Mouse (Mus musculus) lung, embryonic 14.5 days (tissue): ENCODE measurements around the gene Gimap3. TPM values are rescaled to one million over a fixed set of nuclear protein-coding genes. Genes with fewer than 3 reads are reported as not detected.
A peak's percentile ranks its signal among the peaks of the same experiment; 100 is the strongest.

Experiments used
- ATAC-seq: fragments of 200-750 bp; cut with Nextera tagmentation; 2 replicates; pipeline ENCODE4 v1.8.0; 2017; ENCODE audit warnings: mild to moderate bottlenecking, moderate TSS enrichment, moderate library complexity; ENCODE audit not compliant: insufficient read depth
- DNase-seq: peaks from one replicate; pipeline ENCODE4 v3.0.0-alpha.2; 2015
- H3K27ac ChIP-seq: fragments of 300-500 bp; sonication (generic); 2 replicates; pipeline ENCODE4 v1.5.1; 2014; ENCODE audit warnings: low read depth, mild to moderate bottlenecking, moderate library complexity
- H3K27me3 ChIP-seq: fragments of 300-500 bp; sonication (generic); 2 replicates; pipeline ENCODE4 v1.6.1; 2014; ENCODE audit warnings: low read length, control low read depth; ENCODE audit not compliant: insufficient read depth
- H3K36me3 ChIP-seq: fragments of 300-500 bp; sonication (generic); 2 replicates; pipeline ENCODE4 v1.6.1; 2014; ENCODE audit warnings: control low read depth; ENCODE audit not compliant: insufficient read depth
- H3K4me1 ChIP-seq: fragments of 300-500 bp; sonication (generic); 2 replicates; pipeline ENCODE4 v1.6.1; 2014; ENCODE audit warnings: antibody characterized with exemption, control low read depth; ENCODE audit not compliant: insufficient read depth
- H3K4me2 ChIP-seq: fragments of 300-500 bp; sonication (generic); 2 replicates; pipeline ENCODE4 v1.6.1; 2014; ENCODE audit warnings: mild to moderate bottlenecking
- H3K4me3 ChIP-seq: fragments of 300-500 bp; sonication (generic); 2 replicates; pipeline ENCODE4 v1.5.1; 2014; ENCODE audit warnings: low read depth, low read length
- H3K9ac ChIP-seq: fragments of 300-500 bp; sonication (generic); 2 replicates; pipeline ENCODE4 v1.6.1; 2014
- H3K9me3 ChIP-seq: fragments of 300-500 bp; sonication (generic); 2 replicates; pipeline ENCODE4 v1.6.1; 2016; ENCODE audit warnings: low read depth, low read length, control low read depth
- CTCF ChIP-seq: IDR thresholded peaks from 2 replicates; pipeline ENCODE4 v1.5.1; 2016; ENCODE audit warnings: antibody characterized with exemption, low read depth
- WGBS: fragments of 180-500 bp; shearing (Covaris S2); extraction: QIAGEN DNeasy Blood & Tissue Kit; methylation state at CpG from one replicate; pipeline ENCODE4 v1.1.7; 2014; 5-methylcytosine and 5-hydroxymethylcytosine counted together
- polyA plus RNA-seq: library from polyadenylated mRNA; unstranded; fragments of >200 nt; fragmentation: Nextera tagmentation; extraction: Ambion mirVana; gene quantifications from 2 replicates; pipeline ENCODE4 v1.2.1, GENCODE M21; 2014

Gene Gimap3
- polyA plus RNA-seq, 1 experiment from 2014 or later, result not detected

DNA sequence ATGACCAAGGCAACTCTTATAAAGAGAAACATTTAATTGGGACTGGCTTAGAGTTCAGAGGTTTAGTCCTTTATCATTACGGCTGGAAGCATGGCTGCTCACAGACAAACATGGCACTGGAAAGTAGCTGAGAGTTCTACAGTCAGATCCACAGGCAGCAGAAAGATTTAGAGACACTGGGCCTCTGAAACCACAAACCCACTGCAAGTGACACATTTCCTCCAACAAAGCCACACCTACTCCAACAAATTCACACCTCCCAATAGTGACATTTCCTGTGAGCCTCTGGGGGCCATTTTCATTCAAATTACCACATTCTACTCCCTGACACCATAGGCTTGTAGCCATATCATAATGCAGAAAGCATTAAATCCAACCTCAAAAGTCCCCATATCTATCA lies 31.2 kb upstream of the Gimap3 start:
- 76% methylated on average over 1 of the region's 1 CpGs for WGBS
- ATAC-seq (no peak), DNase-seq (no peak)

DNA sequence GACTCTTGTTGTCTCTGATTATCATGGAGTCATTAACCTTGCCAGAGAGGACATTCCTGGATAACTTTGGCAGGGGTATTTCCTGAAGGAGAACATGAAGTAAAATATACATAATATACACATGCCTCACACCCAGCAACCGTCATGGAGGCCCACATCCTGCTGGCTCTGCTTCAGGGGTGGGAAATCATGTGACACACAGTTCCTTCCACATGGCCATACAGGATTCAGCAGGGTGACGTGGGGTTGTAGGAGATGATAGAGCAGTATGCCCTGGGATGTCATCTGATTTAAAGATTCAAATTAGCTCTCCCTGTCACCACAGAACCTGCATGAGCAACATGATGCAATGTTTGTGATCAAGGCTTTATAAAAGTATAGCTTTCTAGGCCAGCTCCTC lies 17.2 kb upstream of the Gimap3 start:
- H3K4me3 ChIP-seq, result no peak overlapping the region
- H3K4me1 ChIP-seq, result peaks cover 17% of the 10 kb centered on the region
- no peaks in the 10 kb centered on the region for H3K9me3 ChIP-seq
- no peak overlapping the region for H3K27ac ChIP-seq
- no peaks in the 10 kb centered on the region for H3K36me3 ChIP-seq
- H3K4me2 ChIP-seq, result no peak overlapping the region
- DNase-seq (no peak), ATAC-seq (no peak)
- WGBS, result 69% methylated on average over 2 of the region's 2 CpGs
- TF ChIP-seq CTCF, result no peak
- no peak overlapping the region for H3K9ac ChIP-seq
- H3K27me3 ChIP-seq, result no peaks in the 10 kb centered on the region

More for the DNA sequence above, 31.2 kb upstream of the Gimap3 start:
- Histone ChIP-seq H3K36me3 (no peaks in the 10 kb centered on the region), H3K9me3 (no peaks in the 10 kb centered on the region), H3K4me2 (no peak overlapping the region), H3K27me3 (no peaks in the 10 kb centered on the region), H3K4me3 (no peak overlapping the region), H3K4me1 (no peaks in the 10 kb centered on the region), H3K27ac (no peak overlapping the region), H3K9ac (no peak overlapping the region)
- TF ChIP-seq CTCF, result no peak

DNA sequence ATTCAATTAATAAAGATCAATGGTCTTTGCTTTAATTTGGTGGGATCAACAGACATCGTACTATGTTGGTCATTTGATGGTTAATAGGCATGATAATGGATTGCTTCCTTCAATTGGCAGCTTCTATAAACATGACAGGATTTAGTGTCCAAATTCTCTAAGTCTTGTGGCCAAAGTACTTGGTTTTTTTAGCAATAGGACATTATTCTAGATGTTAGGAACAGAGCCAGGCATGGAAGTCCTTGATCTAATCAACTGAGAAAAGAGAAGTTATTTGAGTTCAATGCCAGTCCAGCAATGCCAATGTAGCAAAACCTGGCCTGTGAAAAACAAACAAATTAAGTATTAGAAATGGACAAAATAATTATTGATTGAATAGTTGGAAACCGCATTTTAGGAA lies 14.9 kb upstream of the Gimap3 start:
- Histone ChIP-seq H3K27ac (peak overlapping the region; percentile 8; the same call in 1 of the 2 replicates), H3K36me3 (no peaks in the 10 kb centered on the region), H3K4me1 (peaks cover 17% of the 10 kb centered on the region), H3K4me2 (no peak overlapping the region), H3K4me3 (no peak overlapping the region), H3K9ac (no peak overlapping the region), H3K27me3 (no peaks in the 10 kb centered on the region), H3K9me3 (no peaks in the 10 kb centered on the region; the same call in 1 of the 2 replicates)
- no peak for ATAC-seq
- DNase-seq, result peak; percentile 49
- WGBS, result 53% methylated on average over 2 of the region's 2 CpGs
- no peak for TF ChIP-seq CTCF

DNA sequence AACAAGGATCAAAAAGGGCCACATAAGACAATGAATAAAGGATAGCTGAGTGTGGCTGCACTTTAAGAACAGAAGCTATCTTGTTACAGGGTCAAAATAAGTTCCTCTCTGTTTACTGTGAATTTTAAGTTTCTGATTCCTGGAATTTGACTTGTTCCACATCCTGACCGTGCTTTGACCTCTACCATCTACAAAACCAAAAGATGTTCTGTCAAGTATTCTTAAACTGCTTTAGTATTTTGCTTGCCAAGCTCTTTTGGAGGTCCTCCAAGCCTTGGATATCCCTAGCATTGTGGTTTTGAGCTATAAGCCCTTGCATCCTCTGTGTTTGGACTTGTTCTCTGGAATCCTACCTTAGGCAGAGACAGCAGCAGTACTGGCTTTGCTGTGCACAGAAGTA lies 14.5 kb upstream of the Gimap3 start:
- H3K4me1 ChIP-seq, result peaks cover 17% of the 10 kb centered on the region
- DNase-seq, result peak; percentile 88
- ATAC-seq, result peak; percentile 65
- no peaks in the 10 kb centered on the region for H3K36me3 ChIP-seq
- no peak overlapping the region for H3K9ac ChIP-seq
- no peak for TF ChIP-seq CTCF
- 37% methylated on average over 1 of the region's 1 CpGs for WGBS
- H3K27ac ChIP-seq, result peak overlapping the region; percentile 8; the same call in 1 of the 2 replicates
- H3K4me2 ChIP-seq, result no peak overlapping the region
- H3K4me3 ChIP-seq, result no peak overlapping the region
- H3K9me3 ChIP-seq, result no peaks in the 10 kb centered on the region; the same call in 1 of the 2 replicates
- no peaks in the 10 kb centered on the region for H3K27me3 ChIP-seq

DNA sequence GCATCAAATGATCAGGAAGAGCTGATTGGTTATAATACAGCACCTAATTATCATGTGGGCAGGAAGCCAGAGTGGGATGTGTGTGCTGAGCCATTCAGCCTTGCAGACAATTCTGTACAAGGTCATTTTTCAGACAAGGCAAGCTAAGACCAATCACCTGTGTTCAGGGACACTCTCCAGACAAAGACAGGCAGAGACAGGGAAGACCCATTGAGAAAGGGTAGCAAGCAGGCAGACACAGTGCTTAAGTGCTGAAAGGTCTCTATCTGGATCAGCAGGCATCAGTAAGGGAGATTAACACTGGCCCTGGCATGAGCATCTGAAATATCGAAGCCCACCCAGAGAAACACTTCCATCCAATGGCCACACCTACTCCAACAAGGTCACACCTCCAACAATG lies 13.8 kb upstream of the Gimap3 start:
- H3K27ac ChIP-seq, result no peak overlapping the region

DNA sequence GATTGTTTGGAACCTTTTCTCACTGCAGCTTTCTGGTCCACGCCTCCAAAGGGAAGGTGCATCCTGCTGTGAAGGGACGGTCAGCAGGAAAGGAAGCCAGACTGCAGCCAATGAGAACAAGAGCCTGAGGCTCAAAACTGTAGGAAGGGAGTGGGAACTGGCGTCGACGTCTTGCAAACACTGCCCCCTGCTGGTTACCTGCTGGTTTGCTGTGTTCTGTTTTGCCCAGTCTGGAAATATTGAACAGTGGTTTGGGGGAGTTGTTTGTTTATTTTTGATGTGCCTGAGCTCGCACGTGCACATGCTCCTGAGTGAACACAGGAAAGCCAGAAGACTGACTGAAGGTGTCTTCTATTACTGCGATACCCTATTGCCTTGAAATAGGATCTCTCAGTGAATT lies 1.4 kb upstream of the Gimap3 start:
- no peaks in the 10 kb centered on the region for H3K36me3 ChIP-seq
- DNase-seq, result peak; percentile 88
- H3K27ac ChIP-seq, result no peak overlapping the region
- no peak overlapping the region for H3K9ac ChIP-seq
- H3K4me1 ChIP-seq, result no peaks in the 10 kb centered on the region
- peak; percentile 68 for ATAC-seq
- H3K4me2 ChIP-seq, result no peak overlapping the region
- H3K9me3 ChIP-seq, result no peaks in the 10 kb centered on the region
- WGBS, result 10% methylated on average over 8 of the region's 8 CpGs
- TF ChIP-seq CTCF, result peak; percentile 93
- H3K27me3 ChIP-seq, result no peaks in the 10 kb centered on the region
- no peak overlapping the region for H3K4me3 ChIP-seq

More for the DNA sequence above, 13.8 kb upstream of the Gimap3 start:
- Histone ChIP-seq H3K9ac (no peak overlapping the region), H3K4me2 (no peak overlapping the region), H3K27me3 (no peaks in the 10 kb centered on the region), H3K36me3 (no peaks in the 10 kb centered on the region), H3K9me3 (no peaks in the 10 kb centered on the region; the same call in 1 of the 2 replicates), H3K4me1 (peaks cover 17% of the 10 kb centered on the region), H3K4me3 (no peak overlapping the region)
- no peak for TF ChIP-seq CTCF
- DNase-seq (no peak), ATAC-seq (no peak)
- 93% methylated on average over 1 of the region's 1 CpGs for WGBS

DNA sequence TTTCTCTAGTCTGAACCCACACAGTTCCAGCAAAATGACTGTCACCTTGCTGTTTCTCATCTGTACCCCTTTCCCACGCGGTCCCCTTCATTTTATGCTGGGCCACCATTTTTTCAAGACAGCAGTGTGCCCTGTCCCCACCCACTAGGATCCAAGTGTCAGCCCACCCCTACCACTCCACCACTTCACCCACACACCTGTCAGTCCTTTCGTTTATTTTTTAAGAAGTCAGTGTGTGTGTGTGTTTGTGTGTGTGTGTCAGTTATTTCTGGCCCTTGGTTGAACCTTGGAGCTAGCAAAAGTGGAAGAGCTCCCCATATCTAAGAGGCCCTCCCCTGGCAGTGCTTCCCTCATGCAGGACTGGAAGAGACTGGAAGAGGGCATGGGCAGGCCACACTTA lies 1.7 kb downstream of the Gimap3 start:
- DNase-seq (no peak), ATAC-seq (no peak)
- 73% methylated on average over 3 of the region's 3 CpGs for WGBS
- Histone ChIP-seq H3K27ac (no peak overlapping the region), H3K9ac (no peak overlapping the region), H3K4me3 (no peak overlapping the region), H3K4me2 (no peak overlapping the region), H3K27me3 (no peaks in the 10 kb centered on the region), H3K4me1 (no peaks in the 10 kb centered on the region), H3K9me3 (no peaks in the 10 kb centered on the region), H3K36me3 (no peaks in the 10 kb centered on the region)
- TF ChIP-seq CTCF, result no peak
